Mouse (Mus musculus): Measurements from ENCODE around the gene Sema3f. TPM values are rescaled to one million over a fixed set of nuclear protein-coding genes. Genes with fewer than 3 reads are reported as not detected.

Gene Sema3f
- polyA plus RNA-seq, 1 experiment from 2014 or later = 53.1 TPM

DNA sequence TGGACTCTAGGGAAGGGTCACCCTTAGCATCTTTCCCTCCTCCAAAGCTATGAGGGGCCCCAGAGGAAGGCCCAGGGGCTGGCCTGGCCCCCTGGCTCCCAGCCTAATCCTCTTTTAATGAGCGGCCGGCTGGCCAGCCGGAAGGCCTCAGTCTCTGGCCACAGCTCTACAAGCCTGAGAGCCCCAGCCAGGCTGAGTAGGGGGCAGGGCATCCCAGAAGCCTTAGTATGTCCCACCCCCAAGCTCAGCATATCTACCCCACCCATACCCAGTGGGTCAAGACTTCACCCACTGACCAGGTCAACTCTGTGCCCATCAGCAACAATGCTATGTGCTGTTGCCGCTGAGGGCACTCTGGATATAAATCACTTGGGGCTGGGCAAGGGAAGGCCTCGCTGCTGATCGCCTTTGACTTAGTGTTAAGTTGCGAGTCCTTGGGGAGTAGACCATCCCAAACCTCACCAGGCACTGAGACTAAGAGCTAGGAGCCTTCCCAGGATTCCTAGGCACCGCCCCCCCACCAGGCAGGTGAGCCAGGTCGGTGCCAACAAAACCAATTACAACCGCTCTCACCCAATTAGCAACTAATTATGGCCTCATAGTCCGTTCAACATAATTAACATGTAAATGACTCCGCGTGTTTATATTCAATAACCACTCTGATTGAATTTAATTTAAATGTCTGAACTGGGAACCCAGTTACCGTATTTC is 12.3 kb downstream of the Sema3f start:
- H3K36me3 ChIP-seq = peaks cover 42% of the 10 kb centered on the region
- WGBS = 22% methylated on average over 14 of the region's 14 CpGs
- no peak overlapping the region for H3K4me3 ChIP-seq
- no peaks in the 10 kb centered on the region for H3K27me3 ChIP-seq
- H3K9me3 ChIP-seq = no peaks in the 10 kb centered on the region
- peak overlapping the region; percentile 33 for H3K9ac ChIP-seq
- ATAC-seq (ENCODE audit: insufficient number of reproducible peaks, insufficient read depth, low FRiP score, low TSS enrichment) = no peak
- peak overlapping the region; percentile 39 for H3K4me2 ChIP-seq (replicated peaks)
- peaks cover 86% of the 10 kb centered on the region for H3K4me1 ChIP-seq
- H3K27ac ChIP-seq = peak overlapping the region; percentile 85

DNA sequence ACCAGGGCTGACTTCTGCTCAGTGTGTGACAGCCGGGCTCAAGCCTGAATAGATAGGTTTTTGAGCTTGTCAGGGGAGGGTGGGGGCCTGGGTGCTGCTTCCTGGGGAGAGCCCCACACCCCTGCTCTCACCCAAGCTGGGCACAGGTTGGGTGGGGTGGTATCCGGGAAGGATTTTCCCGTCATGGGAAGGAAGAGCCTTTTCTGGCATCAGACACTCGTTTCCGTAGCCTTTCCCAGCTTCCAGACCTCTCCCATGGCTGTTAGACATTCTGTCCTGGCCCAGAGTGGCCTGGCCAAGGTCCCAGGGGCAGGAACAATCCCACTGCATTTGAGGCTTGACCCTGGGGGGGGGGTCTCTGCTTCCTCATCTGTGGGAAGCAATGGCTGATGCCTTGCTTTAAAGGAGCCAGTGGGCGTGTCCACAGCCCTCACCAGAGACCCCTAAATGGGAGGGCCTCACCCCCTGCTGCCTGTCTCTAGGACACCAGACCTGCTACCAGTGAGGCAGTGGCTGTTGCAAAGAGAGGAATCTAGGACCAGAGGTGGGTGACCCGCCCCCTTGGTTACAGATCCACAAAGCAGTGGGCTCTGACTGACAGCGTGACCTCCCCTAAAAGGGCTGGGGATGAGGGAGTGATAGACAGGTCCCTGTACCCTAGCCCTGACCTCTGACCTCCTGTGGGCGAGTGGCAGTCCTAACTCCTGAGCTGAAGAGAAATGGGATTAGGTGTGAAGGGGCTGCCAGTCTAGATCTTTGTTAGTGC is 13.2 kb downstream of the Sema3f start:
- Histone ChIP-seq H3K4me3 (no peak overlapping the region), H3K36me3 (peaks cover 42% of the 10 kb centered on the region), H3K9me3 (no peaks in the 10 kb centered on the region), H3K27ac (peak overlapping the region; percentile 52; the same call in 1 of the 2 replicates), H3K9ac (no peak overlapping the region), H3K4me2 (replicated peaks) (no peak overlapping the region), H3K4me1 (peaks cover 77% of the 10 kb centered on the region), H3K27me3 (no peaks in the 10 kb centered on the region)
- 34% methylated on average over 9 of the region's 9 CpGs for WGBS
- peak; percentile 47; the same call in 1 of the 2 replicates for ATAC-seq (ENCODE audit: insufficient number of reproducible peaks, insufficient read depth, low FRiP score, low TSS enrichment)

DNA sequence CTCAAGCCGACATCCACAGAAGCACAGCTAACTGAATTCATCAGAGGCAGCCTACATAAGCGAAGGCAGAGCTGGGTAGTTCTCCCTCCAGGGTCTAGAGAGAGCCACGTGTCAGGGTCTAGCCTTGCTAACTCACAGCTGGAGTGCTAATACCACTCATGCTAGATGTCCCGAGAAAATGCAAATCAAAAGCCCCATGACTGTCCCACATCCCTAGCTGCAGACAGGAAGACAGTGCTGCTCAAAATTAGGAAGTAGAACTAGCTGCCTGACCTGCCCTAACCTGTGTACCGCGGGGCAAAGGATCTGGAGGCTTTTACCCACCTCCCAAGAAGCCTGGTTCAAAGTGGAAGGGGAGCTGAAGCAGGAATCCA is 14.2 kb downstream of the Sema3f start:
- peaks cover 48% of the 10 kb centered on the region for H3K36me3 ChIP-seq
- H3K9ac ChIP-seq = no peak overlapping the region
- no peak overlapping the region for H3K4me3 ChIP-seq
- H3K9me3 ChIP-seq = no peaks in the 10 kb centered on the region
- H3K27me3 ChIP-seq = no peaks in the 10 kb centered on the region
- peaks cover 68% of the 10 kb centered on the region for H3K4me1 ChIP-seq
- 38% methylated on average over 6 of the region's 6 CpGs for WGBS
- no peak for ATAC-seq (ENCODE audit: insufficient number of reproducible peaks, insufficient read depth, low FRiP score, low TSS enrichment)
- 0 out of 2 replicates have a peak overlapping the region, but pooled peaks have one; percentile 41 for H3K27ac ChIP-seq
- H3K4me2 ChIP-seq (replicated peaks) = no peak overlapping the region

DNA sequence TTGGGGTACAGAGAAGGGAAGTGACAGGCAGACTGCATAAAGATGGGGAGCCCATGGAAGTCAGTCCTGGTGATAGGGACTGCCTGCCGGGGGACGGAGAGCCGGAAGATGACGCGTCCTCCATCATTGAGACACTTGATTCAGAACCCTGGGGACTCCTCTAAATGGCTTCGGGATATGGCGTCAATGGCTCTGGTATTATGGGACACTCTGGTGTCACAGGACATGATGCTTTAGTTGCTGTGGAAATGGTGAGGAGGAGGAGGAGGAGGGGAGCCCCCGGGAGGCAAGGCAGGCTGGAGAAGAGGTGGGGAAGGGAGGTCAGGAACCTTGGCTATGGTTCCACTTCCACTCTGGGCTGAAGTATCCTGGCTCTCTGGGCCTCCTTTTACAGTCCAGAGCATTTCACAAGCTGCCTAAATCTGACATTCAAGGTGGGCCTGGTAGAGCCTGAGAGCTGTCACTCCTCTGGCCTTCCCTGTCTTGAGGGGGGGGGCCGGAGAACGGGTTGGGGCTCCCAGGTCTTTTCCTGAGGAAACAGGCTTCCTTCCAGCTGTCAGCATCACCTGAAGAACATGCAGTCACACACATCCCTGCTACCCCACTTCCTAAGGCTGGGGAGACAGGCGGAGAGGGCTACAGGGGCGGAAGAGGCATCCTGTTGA is 14.7 kb downstream of the Sema3f start:
- H3K4me3 ChIP-seq = no peak overlapping the region
- peak overlapping the region; percentile 41; the same call in 1 of the 2 replicates for H3K27ac ChIP-seq
- no peak overlapping the region for H3K4me2 ChIP-seq (replicated peaks)
- H3K4me1 ChIP-seq = peaks cover 62% of the 10 kb centered on the region
- no peak overlapping the region for H3K9ac ChIP-seq
- H3K36me3 ChIP-seq = peaks cover 48% of the 10 kb centered on the region
- no peaks in the 10 kb centered on the region for H3K27me3 ChIP-seq
- ATAC-seq (ENCODE audit: insufficient number of reproducible peaks, insufficient read depth, low FRiP score, low TSS enrichment) = no peak
- H3K9me3 ChIP-seq = no peaks in the 10 kb centered on the region
- 84% methylated on average over 12 of the region's 12 CpGs for WGBS

DNA sequence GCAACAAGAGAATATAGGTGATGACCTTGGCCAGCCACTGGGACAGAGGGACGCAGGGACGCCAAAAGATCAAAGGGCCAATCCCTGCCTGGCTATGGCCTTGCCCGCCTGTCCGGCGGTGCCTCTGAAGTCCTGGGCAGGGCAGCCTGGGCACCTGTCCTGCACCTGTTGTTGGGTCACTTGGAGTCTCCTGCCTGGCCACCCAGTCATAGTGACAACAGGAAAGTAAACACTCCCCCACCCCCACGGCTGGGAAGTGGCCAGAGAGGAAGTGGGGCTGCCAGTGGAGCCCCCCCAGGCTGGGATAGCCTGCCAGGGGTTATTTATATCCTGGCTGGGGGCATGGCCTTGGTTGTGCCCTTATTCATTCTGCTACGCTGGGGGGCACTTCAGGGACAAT is 15.6 kb downstream of the Sema3f start:
- no peak overlapping the region for H3K9ac ChIP-seq
- H3K27ac ChIP-seq = no peak overlapping the region
- no peak for ATAC-seq (ENCODE audit: insufficient number of reproducible peaks, insufficient read depth, low FRiP score, low TSS enrichment)
- H3K27me3 ChIP-seq = no peaks in the 10 kb centered on the region
- H3K4me1 ChIP-seq = peaks cover 53% of the 10 kb centered on the region
- peaks cover 58% of the 10 kb centered on the region for H3K36me3 ChIP-seq
- H3K4me2 ChIP-seq (replicated peaks) = no peak overlapping the region
- H3K9me3 ChIP-seq = no peaks in the 10 kb centered on the region
- no peak overlapping the region for H3K4me3 ChIP-seq
- WGBS = 71% methylated on average over 7 of the region's 7 CpGs

DNA sequence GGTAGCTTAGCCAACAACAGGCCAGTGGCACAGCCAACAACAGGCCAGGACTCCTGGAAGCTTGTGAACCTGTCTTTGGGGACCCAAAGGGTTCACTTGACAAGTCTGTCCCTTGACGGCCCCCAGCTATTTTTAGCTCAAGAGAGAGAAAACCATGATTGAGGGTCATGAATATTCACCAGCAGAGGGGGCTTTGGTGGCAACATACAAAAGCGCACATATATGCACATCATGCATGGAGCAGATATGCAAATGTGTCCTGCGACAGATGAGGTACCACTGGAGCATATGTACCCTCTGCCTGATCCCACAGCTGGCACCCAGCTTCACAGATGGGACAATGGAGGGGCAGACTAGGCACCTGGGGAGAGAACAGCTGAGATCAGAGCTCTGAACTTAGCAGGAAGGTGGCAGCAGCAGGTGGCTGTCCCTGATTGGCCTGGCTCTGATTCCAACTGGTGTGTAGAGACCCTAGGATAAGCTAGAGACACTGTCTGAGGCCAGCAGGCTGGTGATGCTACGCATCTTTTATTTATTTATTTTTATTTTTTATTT is 16.8 kb downstream of the Sema3f start:
- Histone ChIP-seq H3K9me3 (no peaks in the 10 kb centered on the region), H3K4me2 (replicated peaks) (no peak overlapping the region), H3K4me1 (peaks cover 42% of the 10 kb centered on the region), H3K4me3 (no peak overlapping the region), H3K9ac (no peak overlapping the region), H3K36me3 (peaks cover 68% of the 10 kb centered on the region), H3K27me3 (no peaks in the 10 kb centered on the region), H3K27ac (no peak overlapping the region)
- no peak for ATAC-seq (ENCODE audit: insufficient number of reproducible peaks, insufficient read depth, low FRiP score, low TSS enrichment)
- 66% methylated on average over 4 of the region's 4 CpGs for WGBS

DNA sequence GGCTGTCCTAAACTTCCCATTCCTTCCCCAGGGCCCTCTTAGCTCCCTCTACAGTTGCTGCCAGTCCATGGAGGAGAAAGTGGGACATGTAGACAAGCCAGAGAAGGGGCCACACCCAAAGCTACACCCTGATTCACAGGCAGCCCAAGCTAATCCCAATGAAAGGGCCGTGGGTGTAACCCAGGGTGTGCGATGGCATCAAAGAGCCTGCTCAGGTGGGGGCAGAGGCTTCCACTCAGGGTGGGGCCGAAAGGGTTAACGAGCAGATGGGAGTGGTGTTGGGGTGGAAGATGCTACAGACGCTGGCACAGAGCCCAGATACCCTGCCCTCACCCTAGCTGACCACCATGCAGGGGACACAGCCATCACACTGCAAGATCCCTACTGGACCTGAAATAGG is 17.5 kb downstream of the Sema3f start:
- no peak for ATAC-seq (ENCODE audit: insufficient number of reproducible peaks, insufficient read depth, low FRiP score, low TSS enrichment)
- 86% methylated on average over 5 of the region's 5 CpGs for WGBS

DNA sequence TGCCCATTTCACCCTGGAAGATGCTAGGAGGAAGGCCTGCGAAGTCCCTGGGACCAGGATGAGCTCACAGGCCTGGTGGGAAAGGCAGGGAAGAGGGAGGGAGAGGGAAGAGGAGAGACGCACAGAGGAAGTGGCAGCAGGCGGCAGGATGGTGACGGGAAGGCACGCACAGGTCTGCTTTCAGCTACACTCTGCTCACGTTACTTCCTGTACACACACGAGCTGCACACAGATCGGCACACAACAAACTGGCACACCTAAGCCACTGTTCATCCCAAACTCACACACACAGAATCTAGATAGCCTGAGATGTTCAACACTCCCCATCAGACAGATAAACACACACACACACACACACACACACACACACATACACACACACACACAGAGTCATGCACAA is 19.9 kb downstream of the Sema3f start:
- no peaks in the 10 kb centered on the region for H3K9me3 ChIP-seq
- H3K4me2 ChIP-seq (replicated peaks) = no peak overlapping the region
- no peak overlapping the region for H3K4me3 ChIP-seq
- 68% methylated on average over 8 of the region's 8 CpGs for WGBS
- no peak for ATAC-seq (ENCODE audit: insufficient number of reproducible peaks, insufficient read depth, low FRiP score, low TSS enrichment)
- no peaks in the 10 kb centered on the region for H3K27me3 ChIP-seq
- H3K4me1 ChIP-seq = peaks cover 14% of the 10 kb centered on the region
- no peak overlapping the region for H3K27ac ChIP-seq
- H3K9ac ChIP-seq = no peak overlapping the region
- peaks cover 91% of the 10 kb centered on the region for H3K36me3 ChIP-seq

More for the DNA sequence above, 17.5 kb downstream of the Sema3f start:
- Histone ChIP-seq H3K4me2 (replicated peaks) (no peak overlapping the region), H3K9ac (no peak overlapping the region), H3K27me3 (no peaks in the 10 kb centered on the region), H3K4me3 (no peak overlapping the region), H3K4me1 (peaks cover 34% of the 10 kb centered on the region), H3K36me3 (peaks cover 73% of the 10 kb centered on the region), H3K9me3 (no peaks in the 10 kb centered on the region), H3K27ac (no peak overlapping the region)

DNA sequence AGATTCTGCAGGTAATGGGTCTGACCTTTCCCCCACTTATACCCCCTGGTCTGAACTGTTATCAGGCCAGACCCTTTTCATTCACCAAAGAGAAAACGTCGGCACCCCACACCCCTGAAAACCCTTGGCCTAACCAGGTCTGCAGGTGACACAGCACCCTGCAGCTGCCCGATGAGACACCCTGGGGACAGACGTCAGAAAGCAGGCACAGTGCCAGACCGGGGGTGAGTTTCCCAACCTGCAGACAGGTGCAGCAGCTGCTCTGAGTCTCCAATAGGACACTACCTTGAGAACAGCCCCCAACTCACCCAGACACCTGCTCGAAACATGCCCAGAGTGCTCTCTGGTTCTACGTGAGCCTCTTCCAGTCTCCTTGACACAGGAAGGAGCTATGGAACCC is 21.3 kb downstream of the Sema3f start:
- ATAC-seq (ENCODE audit: insufficient number of reproducible peaks, insufficient read depth, low FRiP score, low TSS enrichment) = no peak
- no peaks in the 10 kb centered on the region for H3K27me3 ChIP-seq
- no peak overlapping the region for H3K4me2 ChIP-seq (replicated peaks)
- H3K4me1 ChIP-seq = peaks cover 3% of the 10 kb centered on the region; the same call in 1 of the 2 replicates
- no peaks in the 10 kb centered on the region for H3K9me3 ChIP-seq
- peaks cover 93% of the 10 kb centered on the region for H3K36me3 ChIP-seq
- WGBS = 84% methylated on average over 7 of the region's 7 CpGs
- H3K27ac ChIP-seq = no peak overlapping the region
- no peak overlapping the region for H3K4me3 ChIP-seq
- H3K9ac ChIP-seq = no peak overlapping the region

DNA sequence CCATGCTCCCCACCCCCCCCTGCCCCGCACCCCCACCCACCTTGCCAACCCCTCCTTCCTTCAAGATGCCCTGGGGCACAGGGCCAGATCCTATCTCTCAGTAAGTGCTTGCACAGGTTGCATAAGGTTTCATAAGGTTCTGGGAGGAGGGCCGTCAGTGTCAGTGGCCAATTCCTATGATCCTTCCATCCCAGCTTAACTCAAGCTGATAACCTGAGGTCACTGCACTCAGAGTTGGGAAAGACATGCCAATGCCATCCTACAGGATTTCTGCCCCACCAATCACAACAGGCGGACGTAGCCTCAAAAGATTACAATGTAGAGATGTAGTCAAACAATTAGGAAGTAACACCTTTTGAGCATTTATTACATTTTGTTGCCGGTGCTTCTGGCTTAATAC is 21.9 kb downstream of the Sema3f start:
- Histone ChIP-seq H3K36me3 (peaks cover 94% of the 10 kb centered on the region), H3K9me3 (no peaks in the 10 kb centered on the region), H3K4me2 (replicated peaks) (no peak overlapping the region), H3K4me1 (peaks cover under 1% of the 10 kb centered on the region; the same call in 1 of the 2 replicates), H3K4me3 (no peak overlapping the region), H3K9ac (no peak overlapping the region), H3K27ac (no peak overlapping the region), H3K27me3 (no peaks in the 10 kb centered on the region)
- 87% methylated on average over 5 of the region's 5 CpGs for WGBS
- ATAC-seq (ENCODE audit: insufficient number of reproducible peaks, insufficient read depth, low FRiP score, low TSS enrichment) = no peak

DNA sequence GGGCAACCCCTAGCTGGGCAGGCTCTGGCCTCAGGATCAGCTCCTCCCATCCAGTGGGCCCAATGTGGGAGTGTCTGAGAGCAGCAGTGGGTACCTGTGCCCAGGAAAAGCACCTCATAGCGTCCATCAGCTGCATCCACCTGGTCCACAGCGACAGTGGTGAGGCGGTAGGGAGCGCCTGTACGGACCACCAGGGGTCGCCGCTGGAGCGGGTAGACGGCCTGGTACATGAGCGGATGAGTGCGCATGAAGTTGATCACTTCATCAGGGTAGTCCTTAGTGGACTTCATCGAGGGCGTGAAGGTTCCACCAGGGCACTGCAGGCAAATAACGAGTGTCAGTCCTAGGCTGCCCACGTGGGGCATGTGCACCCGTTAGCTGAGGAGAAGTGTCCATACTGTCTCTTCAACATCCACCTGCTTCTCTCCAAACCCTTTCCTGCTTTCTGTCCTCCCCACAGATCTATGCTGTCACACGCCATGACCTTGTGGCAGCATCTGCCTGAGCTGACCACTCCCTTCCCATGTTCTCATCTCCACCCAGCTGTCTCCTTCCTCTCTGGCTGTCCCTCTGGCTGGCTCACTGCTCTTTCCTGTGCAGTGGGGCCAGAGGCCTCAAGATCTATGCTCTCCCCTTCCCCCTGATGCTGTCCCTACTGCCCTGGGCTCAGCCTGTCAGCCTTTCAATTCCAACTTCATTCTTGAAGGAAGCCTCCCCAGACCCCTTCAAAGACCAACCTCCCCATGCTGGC is 24.9 kb downstream of the Sema3f start:
- 0 out of 2 replicates have a peak, but pooled peaks cover 2% of the 10 kb centered on the region for H3K27me3 ChIP-seq
- 0 out of 2 replicates have a peak overlapping the region, but pooled peaks have one; percentile 1 for H3K9ac ChIP-seq
- H3K36me3 ChIP-seq = peaks cover 90% of the 10 kb centered on the region
- 47% methylated on average over 17 of the region's 17 CpGs for WGBS
- no peak overlapping the region for H3K4me2 ChIP-seq (replicated peaks)
- H3K4me1 ChIP-seq = no peaks in the 10 kb centered on the region
- H3K27ac ChIP-seq = no peak overlapping the region
- no peak overlapping the region for H3K4me3 ChIP-seq
- ATAC-seq (ENCODE audit: insufficient number of reproducible peaks, insufficient read depth, low FRiP score, low TSS enrichment) = peak; percentile 54
- H3K9me3 ChIP-seq = no peaks in the 10 kb centered on the region

Measured in embryonic facial prominence, embryonic 12.5 days (tissue).